Mouse (Mus musculus) cerebellum, postnatal 10 days (tissue): Measurements from ENCODE around the gene Atf7.

Source experiments
- DNase-seq, 2 experiments: peaks; one replicate each; pipeline ENCODE4 v3.0.0; 2021; ENCODE audit warnings: mixed read lengths in 2 of 2

Gene Atf7

DNA sequence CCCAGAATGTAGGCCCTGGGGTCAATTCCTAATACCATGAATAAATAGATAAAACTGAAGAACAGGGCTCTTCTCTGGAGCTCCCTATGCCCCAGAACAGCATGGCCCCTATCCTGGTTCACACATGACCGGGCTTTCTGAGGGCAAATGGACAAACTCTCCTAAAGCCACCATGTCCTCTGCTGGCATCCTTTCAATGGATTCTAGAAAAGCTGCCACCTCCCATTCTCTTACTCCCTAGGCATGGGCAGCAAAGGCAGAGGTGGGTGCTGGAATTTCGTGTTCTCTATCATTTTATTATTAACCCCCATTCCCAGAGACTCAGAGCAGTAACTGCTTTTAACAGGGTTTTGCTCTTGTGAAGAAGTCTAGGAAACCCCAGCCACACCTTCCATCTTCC is 110.0 kb downstream of the Atf7 start:
- no peak for DNase-seq

DNA sequence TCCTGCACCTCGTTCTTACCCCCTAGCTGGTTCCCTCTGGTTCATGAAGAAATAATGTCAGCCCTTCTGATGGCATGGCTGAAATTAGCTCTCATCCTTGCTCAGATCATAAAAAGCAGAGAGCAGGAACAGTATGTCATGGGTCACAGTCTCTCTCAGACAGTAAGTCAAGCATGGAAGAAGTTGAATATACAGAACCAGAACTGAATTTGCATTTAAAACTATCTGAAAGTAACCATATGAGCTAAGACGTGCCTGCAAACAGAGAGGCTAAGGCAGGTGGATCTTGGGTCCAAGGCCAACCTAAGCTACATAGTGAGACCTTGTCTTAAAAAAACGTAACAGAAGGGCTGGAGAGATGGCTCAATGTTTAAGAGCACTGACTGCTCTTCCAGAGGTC is 112.3 kb downstream of the Atf7 start:
- DNase-seq, result no peak

DNA sequence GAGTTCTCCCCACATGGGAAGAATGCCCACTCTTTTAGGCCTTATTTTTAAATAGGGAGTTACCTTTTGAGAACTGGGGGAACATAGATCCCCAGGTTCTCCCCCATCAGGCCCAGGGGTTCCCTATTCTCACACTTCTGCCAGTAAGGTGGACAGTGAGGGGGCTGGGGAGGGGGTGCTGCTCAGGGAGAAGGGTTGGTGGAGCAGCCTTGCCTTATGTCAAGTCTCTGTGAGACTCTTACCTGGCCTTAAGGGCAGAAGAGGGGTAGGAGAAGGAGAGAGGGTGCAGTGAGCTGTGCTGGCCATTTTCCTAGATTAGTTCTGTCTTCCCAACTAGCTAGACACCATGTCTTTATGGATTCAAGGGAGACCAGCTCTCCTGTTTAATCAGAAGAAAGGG is 112.8 kb downstream of the Atf7 start:
- DNase-seq, result no peak

DNA sequence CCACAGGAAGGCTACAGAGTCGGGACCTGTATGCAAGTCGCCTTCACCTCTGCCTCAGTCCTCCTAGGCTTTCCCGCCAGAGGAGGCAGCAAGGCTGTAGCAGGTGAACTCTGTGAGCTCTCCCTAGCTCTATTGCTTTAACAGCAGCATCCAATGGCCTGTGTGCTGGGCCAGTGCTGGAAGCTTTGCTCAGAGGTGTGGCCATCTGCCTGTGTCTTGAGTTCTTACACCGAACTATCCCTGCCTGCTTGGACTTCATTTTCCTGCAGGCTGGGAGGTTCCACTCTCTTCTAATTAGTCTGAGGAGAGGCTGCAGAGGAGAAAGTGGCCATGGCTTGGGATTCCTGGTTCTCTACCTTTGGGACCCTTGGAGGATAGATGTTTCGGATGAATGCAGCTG is 113.3 kb downstream of the Atf7 start:
- DNase-seq, result peak in 1 of 2 experiments; percentile 49

DNA sequence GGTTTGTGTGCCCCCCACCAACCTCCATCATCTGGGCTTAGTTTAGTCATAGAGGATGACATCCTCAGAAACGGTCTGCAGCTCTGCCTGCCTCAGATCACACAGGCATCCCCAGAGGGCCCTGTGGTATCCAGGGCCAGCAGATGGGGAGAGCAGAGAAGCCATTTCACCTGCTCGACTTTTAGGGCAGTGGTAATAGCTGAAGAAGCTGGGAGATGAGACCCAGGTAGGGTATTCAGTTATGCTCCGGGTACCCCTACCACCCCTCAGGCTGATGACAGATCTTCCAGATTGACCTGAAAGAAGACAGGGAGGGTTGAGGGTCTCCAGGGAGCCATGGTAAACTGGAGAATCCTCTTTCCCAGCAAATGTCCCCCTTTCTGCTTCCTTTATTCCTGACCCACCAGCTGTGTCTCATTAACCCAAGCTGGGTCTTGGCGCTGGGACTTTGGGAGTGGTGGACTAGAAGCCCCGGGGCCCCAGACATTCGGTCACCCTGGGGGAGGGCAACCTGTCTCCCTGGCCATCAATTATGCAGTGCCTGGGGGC is 113.9 kb downstream of the Atf7 start:
- peak; percentile 65 to 66 for DNase-seq

DNA sequence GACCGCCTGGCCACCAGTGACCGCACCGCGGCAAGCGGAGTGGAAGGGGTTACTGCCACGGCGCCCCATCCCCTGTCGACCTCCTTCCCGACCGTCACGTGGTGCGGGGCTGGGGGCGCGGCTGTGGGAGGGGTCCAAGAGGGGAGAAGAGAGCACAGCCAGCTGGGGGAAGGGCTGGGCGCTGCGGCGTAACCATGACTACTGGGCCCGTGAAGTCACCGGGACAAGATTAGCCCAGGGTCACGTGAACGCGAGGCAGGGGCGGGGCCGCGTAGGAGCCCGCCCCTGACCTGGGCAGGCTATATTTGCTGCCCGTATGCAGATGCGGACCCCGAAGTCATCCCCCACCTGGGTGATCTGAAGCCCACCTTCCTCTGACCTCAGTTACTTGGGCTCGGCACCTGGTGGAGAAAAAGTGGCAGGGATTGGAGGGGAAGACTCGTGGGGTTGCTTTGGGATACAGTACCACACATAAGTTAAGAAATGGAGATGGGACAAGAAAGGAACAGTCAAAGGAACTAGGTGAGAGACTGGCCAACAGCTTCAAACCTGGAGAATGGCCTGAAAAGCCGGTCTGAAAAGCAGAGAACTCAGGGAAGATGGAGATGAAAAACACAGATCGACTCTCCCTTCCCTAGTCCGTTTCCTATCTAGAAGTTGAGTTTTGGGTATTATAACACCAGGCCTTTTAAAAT is 114.5 kb downstream of the Atf7 start:
- DNase-seq, result peak; percentile 94 to 96

DNA sequence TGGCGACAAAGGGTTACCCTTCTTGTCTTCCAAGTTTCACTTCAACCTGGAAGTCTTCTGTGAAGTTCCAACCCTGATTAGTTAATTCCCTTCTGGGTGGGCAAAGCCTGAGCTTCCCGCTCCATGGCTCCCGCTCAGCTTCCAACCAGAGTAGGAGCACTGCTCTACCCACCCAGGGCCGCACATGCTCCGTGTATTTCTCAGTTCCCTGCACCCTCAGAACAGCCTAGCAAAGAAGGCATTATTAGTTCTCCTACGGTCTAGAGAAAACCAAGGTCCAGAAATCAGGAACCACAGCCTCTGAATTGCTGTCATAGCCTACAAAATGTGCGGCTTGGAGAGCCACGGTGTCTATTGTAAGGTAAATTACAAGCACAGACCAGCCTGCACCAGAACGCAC is 115.2 kb downstream of the Atf7 start:
- peak; percentile 44 to 54 for DNase-seq

DNA sequence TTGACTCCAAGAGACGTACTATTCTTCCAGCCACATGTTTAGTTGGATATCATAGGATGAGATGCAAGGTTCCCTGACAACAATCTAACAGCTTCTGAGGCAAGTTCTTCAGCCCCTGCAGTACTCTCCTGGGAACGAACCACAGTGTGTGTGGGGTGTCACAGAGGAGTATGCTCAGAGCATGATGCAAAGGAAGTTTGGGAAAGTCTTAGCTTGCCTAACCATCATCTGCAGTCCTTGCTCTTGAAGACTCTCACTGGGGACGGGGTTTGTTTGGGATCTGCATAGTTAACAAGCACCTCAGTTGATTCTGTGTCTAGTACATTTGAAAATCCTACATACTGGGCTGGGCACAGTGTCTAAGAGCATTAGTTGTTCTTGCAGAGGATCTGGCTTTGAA is 116.9 kb downstream of the Atf7 start:
- no peak for DNase-seq

DNA sequence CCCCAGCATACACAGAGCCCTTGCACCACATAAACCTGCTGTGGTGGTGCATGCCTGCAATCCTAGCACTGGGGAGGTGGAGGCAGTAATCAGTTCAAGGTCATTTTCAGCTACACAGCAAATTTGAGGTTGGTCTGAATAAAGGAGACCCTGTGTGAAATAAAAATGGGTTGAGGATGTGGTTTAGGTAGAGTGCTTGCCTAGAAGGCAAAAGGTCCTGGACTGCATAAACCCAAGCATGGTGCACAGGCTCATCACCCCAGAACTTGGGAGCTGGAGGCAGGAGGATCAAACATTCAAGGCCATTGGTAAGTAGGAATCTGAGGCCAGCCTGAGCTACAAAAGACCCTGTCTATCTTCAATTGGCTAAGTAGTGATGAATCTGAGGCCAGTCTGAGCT is 117.7 kb downstream of the Atf7 start:
- DNase-seq, result no peak

DNA sequence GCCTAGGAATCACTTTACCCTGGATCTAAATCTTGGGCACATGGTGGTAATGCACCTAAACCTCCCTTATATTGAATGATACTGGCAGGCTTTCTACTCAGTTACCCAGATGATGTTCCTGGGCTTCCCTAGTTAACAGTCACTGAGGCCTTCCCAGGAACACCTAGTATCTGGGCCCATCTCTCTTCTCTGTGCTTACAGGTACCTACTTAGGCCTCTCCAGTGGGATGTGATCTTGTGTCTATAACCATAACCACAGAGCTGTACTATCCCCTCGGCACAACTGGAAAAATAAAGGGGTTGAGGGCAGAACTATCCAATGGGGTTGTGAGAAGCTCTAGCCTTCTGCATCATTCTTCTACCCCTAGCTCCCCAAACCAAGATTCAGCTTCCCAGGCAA is 118.4 kb downstream of the Atf7 start:
- DNase-seq, result no peak

DNA sequence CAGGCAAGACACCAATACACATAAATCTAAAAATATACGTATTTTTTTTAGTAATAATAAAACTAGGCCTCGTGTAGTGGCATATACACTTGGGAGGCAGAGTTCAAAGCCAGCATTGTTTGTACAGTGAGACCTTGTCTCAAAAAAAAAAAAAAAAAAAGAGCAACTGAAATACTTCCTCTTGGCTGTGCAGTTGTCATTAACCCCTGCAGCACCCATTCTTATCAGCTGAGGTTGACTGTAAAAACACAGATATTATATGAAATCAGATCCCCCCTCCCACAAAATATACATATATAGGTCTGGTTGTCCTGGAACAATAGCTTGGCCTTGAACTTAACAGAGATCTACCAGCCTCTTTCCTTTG is 118.8 kb downstream of the Atf7 start:
- no peak for DNase-seq

DNA sequence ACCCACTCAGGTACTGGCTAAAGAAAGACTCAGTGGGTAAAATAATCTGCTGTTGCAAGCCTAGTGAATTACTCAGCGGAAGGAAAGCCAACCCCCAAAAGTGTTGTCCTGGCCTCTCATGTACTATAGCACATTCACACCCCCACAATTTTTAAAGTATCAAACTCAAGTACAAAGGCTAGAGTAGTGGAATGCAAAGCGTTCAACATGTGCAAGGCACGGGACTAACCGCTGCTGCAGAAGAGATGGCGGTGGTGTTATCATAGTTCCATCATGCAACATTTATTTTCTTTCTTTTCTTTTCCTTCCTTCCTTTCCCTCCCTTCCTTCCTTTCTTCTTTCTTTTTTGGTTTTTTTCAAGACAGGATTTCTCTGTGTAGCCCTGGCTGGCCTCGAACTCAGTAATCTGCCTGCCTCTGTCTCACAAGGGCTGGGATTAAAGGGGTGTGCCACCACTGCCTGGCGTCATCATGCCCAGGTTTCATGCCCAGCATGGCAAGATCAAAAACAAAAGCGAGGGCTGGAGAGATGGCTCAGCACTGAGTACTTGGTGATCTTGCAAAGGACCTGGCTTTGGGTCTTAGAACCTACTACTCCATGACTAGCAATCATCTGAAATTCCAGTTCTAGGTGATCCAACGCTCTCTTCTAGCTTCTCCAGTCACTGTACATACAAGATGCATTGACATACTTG is 119.3 kb downstream of the Atf7 start:
- no peak for DNase-seq

DNA sequence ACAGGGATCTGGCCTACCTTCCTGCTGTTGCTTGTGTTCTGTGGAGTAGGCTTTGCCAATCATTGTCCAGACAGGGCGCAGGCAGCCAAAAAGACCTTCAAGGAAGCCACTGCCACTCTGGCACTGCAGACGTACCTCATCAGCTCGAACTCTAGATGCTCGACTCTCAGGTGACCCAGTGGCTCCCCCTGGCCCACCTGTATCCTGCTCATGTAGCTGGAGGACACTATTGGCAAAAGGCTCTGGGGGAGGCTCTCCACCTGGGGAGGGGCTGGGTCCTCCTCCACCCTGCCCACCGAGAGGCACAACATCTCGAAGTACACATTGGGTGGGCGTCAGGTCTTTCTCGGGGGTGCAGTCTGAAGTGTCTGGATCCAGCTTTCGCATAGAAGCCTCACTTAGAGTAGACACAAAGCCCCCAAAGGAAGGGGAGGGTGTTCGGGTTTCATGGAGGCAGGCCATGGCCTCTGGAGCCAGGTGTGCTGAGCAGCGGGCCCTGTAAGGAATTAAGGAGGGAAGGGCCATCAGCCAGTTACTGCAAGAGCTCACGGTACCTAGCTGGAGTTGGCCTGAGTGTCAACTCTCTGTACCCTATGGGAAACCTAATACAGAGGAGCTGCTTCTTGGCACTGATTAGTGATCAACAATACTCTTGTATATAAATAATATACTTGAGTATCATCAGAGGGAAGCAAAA is 120.0 kb downstream of the Atf7 start:
- DNase-seq, result no peak

DNA sequence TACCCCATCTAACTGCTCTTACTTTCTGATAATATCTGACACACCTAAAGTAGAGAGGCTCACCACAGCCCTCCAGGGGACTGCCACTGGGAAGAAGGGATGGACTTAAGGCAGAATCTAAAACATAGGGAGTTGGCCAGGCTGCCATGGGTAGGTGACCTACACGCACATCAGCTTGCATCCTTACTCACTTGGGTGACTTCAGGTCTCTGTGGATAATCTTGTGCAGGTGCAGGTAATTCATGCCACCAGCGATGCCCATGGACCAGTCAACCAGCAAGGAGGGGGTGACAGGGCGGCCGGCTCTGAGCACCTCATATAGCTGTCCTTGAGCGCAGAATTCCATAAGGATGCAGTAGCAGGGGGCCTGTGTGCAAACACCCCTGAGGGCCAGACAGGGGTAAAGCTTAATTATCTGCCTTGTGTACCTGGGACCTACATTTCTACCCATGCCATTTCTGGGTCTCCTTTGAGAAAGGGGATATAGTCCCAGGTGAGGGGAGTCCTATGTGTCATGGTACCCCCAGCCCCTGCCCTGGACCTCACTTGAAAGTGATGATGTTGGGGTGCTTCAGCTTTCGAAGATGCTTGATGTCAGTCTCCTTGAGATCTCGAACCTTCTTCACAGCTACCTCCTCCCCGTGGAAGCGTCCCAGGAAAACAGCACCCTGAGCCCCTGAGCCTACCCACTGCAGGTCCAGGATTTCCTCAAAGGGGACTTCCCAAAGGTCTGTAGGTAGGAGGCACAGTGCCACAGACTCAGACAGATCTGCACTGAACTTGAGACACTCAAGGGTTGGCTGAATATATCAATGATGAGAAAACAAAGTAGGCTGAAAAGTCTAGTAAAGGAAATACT is 121.1 kb downstream of the Atf7 start:
- no peak for DNase-seq

DNA sequence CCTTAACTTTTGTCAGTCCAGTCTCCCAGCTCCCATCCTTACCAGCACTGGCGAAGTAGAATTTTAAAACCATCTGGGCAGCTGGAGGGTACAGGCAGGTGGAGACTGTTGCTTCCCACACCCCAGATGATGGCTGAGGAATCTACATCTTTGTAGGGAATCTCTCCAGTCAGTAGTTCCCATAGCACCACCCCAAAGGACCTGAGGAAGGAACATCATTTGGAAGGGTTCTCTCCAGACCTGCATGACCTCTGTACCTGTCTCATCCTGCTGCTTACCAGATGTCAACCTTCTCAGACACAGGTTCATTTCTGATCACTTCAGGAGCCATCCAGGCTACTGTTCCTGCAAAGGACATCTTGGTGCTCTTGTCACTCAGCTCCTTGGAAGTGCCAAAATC is 121.8 kb downstream of the Atf7 start, which contains the start of gene Gm10337:
Gm10337 (plus strand) TSS at position 276 of the 400 bp plus-strand sequence.
- DNase-seq, result no peak

DNA sequence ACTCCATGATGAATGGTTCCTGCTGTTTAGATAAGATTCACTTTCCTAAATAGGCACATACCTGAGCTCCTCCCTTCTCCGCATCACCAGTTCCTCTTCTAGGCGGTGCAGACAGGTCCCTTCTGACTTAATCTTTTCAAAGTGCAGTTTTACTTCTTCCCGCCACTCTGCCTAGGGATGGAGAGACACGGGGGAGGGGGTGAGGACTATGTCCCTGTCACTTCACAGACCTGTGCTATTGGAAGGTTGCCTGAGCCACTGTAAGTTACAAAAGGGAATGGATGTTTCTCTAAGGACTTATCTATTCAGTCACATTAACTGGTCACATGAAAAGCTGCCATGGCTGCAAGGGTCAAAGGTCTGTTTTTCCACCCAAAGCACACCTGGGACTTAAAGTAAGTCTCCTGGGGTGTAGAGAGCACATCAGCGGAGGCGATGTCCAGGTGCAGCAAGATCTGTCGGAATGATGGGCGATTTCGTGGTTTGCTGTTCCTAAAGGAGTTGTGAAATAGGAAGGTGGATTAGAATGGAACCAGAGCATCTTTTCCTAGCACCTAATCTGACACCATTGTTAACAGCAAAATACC is 122.9 kb downstream of the Atf7 start:
- DNase-seq, result no peak

DNA sequence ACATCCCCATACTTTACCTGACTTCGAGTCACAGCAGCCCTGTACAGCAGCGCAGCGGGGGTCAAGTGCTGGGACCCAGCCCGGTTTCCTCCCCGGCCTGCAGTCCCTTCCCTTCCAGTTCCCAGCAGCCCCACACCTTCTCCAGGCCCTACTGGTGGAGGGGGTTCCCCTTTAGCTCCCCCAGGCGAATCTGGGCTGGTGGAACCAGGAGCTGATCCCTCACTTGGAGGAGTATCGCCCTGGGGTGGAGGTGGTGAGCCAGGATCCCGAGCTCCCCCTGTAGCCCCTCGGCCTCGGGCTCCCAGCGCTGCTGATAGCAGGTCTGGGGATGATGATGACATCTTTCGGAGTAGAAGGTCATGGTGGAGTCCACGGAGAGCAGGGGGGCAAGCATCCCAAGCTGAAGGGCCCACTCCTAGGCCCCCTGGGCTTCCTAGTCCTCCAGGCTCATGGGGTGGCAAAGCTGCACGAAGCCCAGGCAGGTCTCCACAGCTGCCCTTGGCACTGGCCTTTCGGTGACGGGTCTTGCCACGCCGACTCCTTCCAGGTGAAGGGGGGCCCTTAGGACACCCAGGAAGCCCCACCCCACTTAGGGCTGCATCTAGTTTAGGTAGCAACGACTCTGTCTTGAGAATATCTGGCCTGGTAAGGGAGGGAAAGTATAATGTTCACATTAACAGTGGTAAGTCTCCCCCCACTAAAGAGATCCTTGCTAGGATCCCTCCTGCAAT is 124.0 kb downstream of the Atf7 start:
- no peak for DNase-seq

DNA sequence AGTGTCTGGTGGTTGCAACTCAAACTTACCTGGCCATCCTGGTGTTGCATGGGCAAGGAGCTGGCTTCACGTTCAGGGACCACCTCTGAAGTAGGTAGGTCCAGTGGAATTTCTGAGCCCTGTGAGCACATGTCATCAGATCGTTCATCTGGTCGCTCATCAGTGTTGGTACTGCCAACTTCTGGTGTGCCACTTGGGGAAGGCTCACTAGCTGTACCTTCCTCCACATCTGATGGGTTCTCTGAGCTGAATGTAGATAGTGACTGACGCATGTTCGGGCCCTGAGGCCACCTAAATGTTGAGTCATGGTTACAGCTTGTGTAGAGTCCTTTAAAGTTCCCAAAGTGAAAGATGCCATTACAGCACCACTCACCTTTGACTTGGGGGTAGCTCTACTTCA is 124.8 kb downstream of the Atf7 start:
- no peak for DNase-seq

DNA sequence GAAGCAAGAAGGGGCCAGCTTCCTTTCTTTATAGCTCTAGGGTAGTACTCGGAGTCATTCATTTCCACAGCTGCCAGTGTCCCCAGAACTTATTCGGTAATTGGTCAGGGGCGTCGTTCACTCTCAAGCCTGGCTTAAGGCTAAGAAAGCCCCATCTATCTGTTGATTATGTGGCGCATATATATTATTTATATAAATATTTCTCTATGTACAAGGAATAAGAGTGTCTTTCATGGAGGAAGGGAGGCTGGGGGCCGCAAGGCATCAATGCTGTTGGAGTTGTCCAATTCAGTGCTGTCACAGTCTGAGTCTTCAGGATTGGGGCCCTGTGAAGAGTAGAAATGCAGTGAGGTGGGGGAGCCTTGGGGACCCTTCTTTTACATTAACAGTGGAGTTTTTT is 125.4 kb downstream of the Atf7 start:
- no peak for DNase-seq

DNA sequence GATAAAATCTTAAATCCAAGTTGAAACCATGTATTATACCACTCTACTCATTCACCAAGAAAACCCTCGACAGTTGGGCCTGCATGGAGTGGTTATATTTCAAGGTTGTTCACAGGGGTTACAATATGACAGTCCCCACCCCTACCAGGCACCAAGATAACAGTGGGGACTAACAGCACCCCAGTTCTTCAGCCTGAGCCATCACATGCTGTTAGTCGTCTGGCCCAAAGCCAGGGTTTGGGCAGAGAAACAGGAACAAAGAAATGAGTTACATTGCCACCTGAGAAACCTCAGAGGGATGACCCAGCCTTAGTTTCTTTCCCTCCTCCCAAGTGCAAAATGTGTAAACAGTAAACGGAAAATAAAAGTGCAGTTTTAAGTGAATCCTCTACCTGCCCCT is 125.9 kb downstream of the Atf7 start:
- DNase-seq, result peak in 1 of 2 experiments; percentile 22

DNA sequence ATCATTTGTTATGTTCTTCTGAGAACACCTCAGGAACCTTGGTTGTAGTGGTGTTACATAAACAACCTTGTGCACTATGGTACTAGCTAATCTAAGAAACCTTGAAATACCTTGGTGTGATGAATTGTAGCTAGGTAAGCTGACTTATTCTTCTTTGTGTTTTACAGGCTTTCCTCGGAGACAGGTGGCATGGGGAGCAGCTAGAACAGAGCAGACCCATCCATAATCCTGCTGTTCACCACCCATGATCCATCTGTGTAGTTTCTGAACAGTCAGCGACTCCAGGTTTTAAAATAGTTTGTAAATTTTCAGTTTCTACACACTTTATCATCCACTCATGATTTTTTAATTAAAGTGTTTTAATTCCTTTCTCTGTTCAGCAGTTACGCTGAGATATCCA is 126.9 kb downstream of the Atf7 start:
- DNase-seq, result no peak

DNA sequence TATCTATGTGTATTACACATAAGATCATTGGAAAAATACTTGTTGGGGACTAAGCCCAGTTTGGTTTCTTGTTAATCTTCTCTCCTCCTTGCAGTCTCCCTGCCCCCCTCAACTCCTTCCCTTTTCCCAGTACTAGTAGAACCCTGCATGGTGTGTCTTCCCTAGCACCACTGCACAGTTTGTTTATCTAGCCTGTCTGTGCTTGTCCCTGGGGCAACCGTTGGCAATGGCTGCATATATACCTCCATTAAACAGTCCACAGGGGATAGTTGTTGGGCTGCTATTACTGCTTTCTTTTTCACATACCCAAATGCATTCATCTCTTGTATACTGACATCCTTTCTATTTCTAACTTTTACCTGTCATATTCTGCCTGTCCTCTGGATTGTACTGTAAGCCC is 137.6 kb downstream of the Atf7 start:
- no peak for DNase-seq
